Mouse (Mus musculus) lung, embryonic 14.5 days (tissue): ENCODE results near the gene Perm1. TPM values are rescaled to one million over a fixed set of nuclear protein-coding genes. Genes with fewer than 3 reads are reported as not detected.

Source experiments
- ATAC-seq: fragments of 200-750 bp; cut with Nextera tagmentation; 2 replicates; pipeline ENCODE4 v1.8.0; 2017; ENCODE audit warnings: mild to moderate bottlenecking, moderate TSS enrichment, moderate library complexity; ENCODE audit not compliant: insufficient read depth
- DNase-seq: peaks from one replicate; pipeline ENCODE4 v3.0.0-alpha.2; 2015
- H3K27ac ChIP-seq: fragments of 300-500 bp; sonication (generic); 2 replicates; pipeline ENCODE4 v1.5.1; 2014; ENCODE audit warnings: low read depth, mild to moderate bottlenecking, moderate library complexity
- H3K27me3 ChIP-seq: fragments of 300-500 bp; sonication (generic); 2 replicates; pipeline ENCODE4 v1.6.1; 2014; ENCODE audit warnings: low read length, control low read depth; ENCODE audit not compliant: insufficient read depth
- H3K36me3 ChIP-seq: fragments of 300-500 bp; sonication (generic); 2 replicates; pipeline ENCODE4 v1.6.1; 2014; ENCODE audit warnings: control low read depth; ENCODE audit not compliant: insufficient read depth
- H3K4me1 ChIP-seq: fragments of 300-500 bp; sonication (generic); 2 replicates; pipeline ENCODE4 v1.6.1; 2014; ENCODE audit warnings: antibody characterized with exemption, control low read depth; ENCODE audit not compliant: insufficient read depth
- H3K4me2 ChIP-seq: fragments of 300-500 bp; sonication (generic); 2 replicates; pipeline ENCODE4 v1.6.1; 2014; ENCODE audit warnings: mild to moderate bottlenecking
- H3K4me3 ChIP-seq: fragments of 300-500 bp; sonication (generic); 2 replicates; pipeline ENCODE4 v1.5.1; 2014; ENCODE audit warnings: low read depth, low read length
- H3K9ac ChIP-seq: fragments of 300-500 bp; sonication (generic); 2 replicates; pipeline ENCODE4 v1.6.1; 2014
- H3K9me3 ChIP-seq: fragments of 300-500 bp; sonication (generic); 2 replicates; pipeline ENCODE4 v1.6.1; 2016; ENCODE audit warnings: low read depth, low read length, control low read depth
- CTCF ChIP-seq: IDR thresholded peaks from 2 replicates; pipeline ENCODE4 v1.5.1; 2016; ENCODE audit warnings: antibody characterized with exemption, low read depth
- WGBS: fragments of 180-500 bp; shearing (Covaris S2); extraction: QIAGEN DNeasy Blood & Tissue Kit; methylation state at CpG from one replicate; pipeline ENCODE4 v1.1.7; 2014; 5-methylcytosine and 5-hydroxymethylcytosine counted together
- polyA plus RNA-seq: library from polyadenylated mRNA; unstranded; fragments of >200 nt; fragmentation: Nextera tagmentation; extraction: Ambion mirVana; gene quantifications from 2 replicates; pipeline ENCODE4 v1.2.1, GENCODE M21; 2014

Gene Perm1
- polyA plus RNA-seq: 0.32 and 0.51 TPM in 2 replicates

DNA sequence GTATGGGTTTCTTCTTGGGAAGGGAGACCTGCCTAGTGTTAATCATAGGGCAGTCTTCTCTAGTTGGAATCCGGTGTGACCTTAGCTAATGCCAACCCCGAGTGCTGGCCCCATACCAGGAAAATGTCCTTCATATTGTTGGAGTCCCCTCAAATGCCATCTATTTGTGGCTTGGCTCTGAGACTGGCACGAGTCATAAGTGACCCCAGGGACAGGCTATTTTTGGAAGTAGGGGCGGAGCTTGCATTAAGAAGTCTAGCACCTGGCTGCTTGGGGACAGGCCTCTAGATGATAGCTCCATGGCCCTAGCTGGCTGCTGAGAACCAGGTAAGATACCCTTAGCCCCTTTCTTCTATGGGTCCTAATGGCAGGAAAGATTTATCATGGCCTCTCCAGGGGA, at the start of gene Perm1:
Perm1 (plus strand) TSS at position 220 of the 400 bp plus-strand sequence.
- 59% methylated on average over 4 of the region's 4 CpGs for WGBS
- H3K4me1 ChIP-seq: no peaks in the 10 kb centered on the region
- H3K4me2 ChIP-seq: no peak within 1 kb of the TSS
- H3K4me3 ChIP-seq: no peak within 1 kb of the TSS
- TF ChIP-seq CTCF: no peak
- H3K27ac ChIP-seq: no peak within 1 kb of the TSS
- no peak within 1 kb of the TSS for H3K9ac ChIP-seq
- no peaks in the 10 kb centered on the region for H3K9me3 ChIP-seq
- DNase-seq (no peak), ATAC-seq (no peak)
- H3K36me3 ChIP-seq: no peaks in the 10 kb centered on the region
- no peaks in the 10 kb centered on the region for H3K27me3 ChIP-seq

- Histone ChIP-seq H3K9ac (no peak overlapping the region), H3K4me1 (no peaks in the 10 kb centered on the region), H3K36me3 (peaks cover 88% of the 10 kb centered on the region), H3K27me3 (no peaks in the 10 kb centered on the region), H3K4me3 (no peak overlapping the region), H3K4me2 (no peak overlapping the region), H3K9me3 (peaks cover 3% of the 10 kb centered on the region; the same call in 1 of the 2 replicates), H3K27ac (no peak overlapping the region)
- DNase-seq: no peak
- no peak for ATAC-seq
- WGBS: 94% methylated on average over 9 of the region's 9 CpGs
- TF ChIP-seq CTCF: peak; percentile 31
These were observed 49.2 kb upstream of the Perm1 start for GRCm38 (mm10) chr4:156166477-156166876.

- H3K36me3 ChIP-seq: peaks cover 99% of the 10 kb centered on the region
- no peaks in the 10 kb centered on the region for H3K4me1 ChIP-seq
- no peaks in the 10 kb centered on the region for H3K27me3 ChIP-seq
- H3K4me2 ChIP-seq: no peak overlapping the region
- 95% methylated on average over 8 of the region's 8 CpGs for WGBS
- DNase-seq (no peak), ATAC-seq (no peak)
- no peak for TF ChIP-seq CTCF
- H3K4me3 ChIP-seq: no peak overlapping the region
- no peaks in the 10 kb centered on the region for H3K9me3 ChIP-seq
- no peak overlapping the region for H3K27ac ChIP-seq
- H3K9ac ChIP-seq: no peak overlapping the region
These were observed 47.1 kb upstream of the Perm1 start for GRCm38 (mm10) chr4:156168611-156169010.

DNA sequence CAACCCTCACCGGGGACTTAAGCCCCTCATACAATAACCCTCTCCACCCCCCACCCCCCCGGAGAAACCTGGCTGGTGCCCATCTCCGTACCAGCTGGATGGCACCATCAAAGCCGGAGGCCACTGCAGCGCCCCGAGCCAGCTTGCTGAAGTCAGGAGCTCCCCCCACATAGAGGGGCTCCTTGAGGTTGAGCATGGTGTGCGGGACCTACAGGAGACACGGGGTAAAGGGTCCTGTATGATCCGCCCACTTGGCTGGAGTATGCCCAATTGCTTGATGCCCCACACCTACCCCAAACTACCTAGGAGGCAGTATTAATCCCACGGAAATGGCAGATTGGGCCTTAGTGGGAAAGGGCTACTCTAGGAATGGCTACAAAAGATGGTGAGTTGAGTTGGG, 46.5 kb upstream of the Perm1 start:
- Histone ChIP-seq H3K4me2 (no peak overlapping the region), H3K36me3 (peaks cover 99% of the 10 kb centered on the region), H3K4me3 (no peak overlapping the region), H3K27ac (no peak overlapping the region), H3K27me3 (no peaks in the 10 kb centered on the region), H3K9me3 (no peaks in the 10 kb centered on the region), H3K4me1 (no peaks in the 10 kb centered on the region), H3K9ac (no peak overlapping the region)
- 89% methylated on average over 10 of the region's 10 CpGs for WGBS
- DNase-seq (no peak), ATAC-seq (no peak)
- TF ChIP-seq CTCF: no peak

DNA sequence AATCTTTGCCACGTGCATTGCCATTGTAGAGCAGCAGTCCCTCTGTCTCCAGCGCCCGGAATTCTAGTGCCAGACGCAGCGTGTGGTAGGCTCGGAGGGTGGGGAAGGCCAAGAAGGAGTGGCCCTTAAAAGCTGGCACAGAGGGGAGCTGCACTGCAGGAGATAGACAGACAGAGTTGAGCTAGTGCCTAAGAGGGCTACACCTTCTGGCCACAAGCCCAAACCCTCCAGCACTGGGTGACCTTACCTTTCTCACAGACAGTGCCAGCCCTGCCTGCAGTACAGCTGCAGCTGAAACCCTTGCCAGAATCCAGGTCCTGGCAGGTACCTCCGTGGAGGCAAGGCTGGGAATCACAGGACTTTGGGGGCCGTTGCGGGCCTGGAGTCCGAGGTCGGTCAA, 43.8 kb upstream of the Perm1 start:
- Histone ChIP-seq H3K9me3 (no peaks in the 10 kb centered on the region), H3K36me3 (peaks cover 100% of the 10 kb centered on the region), H3K4me2 (no peak overlapping the region), H3K4me3 (no peak overlapping the region), H3K27ac (no peak overlapping the region), H3K27me3 (no peaks in the 10 kb centered on the region), H3K4me1 (no peaks in the 10 kb centered on the region), H3K9ac (no peak overlapping the region)
- no peak for DNase-seq
- ATAC-seq: no peak
- 90% methylated on average over 11 of the region's 11 CpGs for WGBS
- no peak for TF ChIP-seq CTCF

GRCm38 (mm10) chr4:156177630-156178029, 38.0 kb upstream of the Perm1 start:
- H3K36me3 ChIP-seq: peaks cover 73% of the 10 kb centered on the region
- ATAC-seq (no peak), DNase-seq (no peak)
- no peak overlapping the region for H3K9ac ChIP-seq
- H3K27ac ChIP-seq: no peak overlapping the region
- 90% methylated on average over 9 of the region's 9 CpGs for WGBS
- no peaks in the 10 kb centered on the region for H3K27me3 ChIP-seq
- H3K4me2 ChIP-seq: no peak overlapping the region
- H3K9me3 ChIP-seq: no peaks in the 10 kb centered on the region
- H3K4me1 ChIP-seq: no peaks in the 10 kb centered on the region
- no peak for TF ChIP-seq CTCF
- H3K4me3 ChIP-seq: no peak overlapping the region

DNA sequence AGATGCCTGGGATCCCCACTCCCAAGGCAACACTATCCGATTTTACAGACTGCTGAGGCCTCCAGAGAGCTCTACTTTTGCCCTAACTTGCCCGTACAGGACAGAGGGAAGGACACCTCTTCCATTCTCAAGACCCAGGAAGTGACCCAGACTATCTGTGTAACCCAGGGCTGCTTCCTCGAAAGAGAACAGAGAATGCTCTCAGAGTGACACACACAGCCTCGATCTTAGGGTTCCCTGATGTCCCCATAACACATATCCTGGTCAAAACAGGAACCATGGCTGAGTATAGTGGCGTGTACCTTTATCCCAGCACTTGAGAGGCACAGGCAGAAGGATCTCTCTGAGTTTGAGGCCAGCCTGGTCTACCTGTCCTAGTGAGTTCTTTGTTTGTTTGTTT, 31.9 kb upstream of the Perm1 start:
- peaks cover 38% of the 10 kb centered on the region for H3K36me3 ChIP-seq
- DNase-seq (no peak), ATAC-seq (no peak)
- H3K4me3 ChIP-seq: no peak overlapping the region
- no peak overlapping the region for H3K9ac ChIP-seq
- H3K9me3 ChIP-seq: no peaks in the 10 kb centered on the region
- H3K4me1 ChIP-seq: 0 out of 2 replicates have a peak, but pooled peaks cover 2% of the 10 kb centered on the region
- no peak overlapping the region for H3K27ac ChIP-seq
- H3K4me2 ChIP-seq: no peak overlapping the region
- no peak for TF ChIP-seq CTCF
- 83% methylated on average over 5 of the region's 5 CpGs for WGBS
- H3K27me3 ChIP-seq: no peaks in the 10 kb centered on the region
